Mouse (Mus musculus): ENCODE measurements around the gene AB124611. TPM values are rescaled to one million over a fixed set of nuclear protein-coding genes. Genes with fewer than 3 reads are reported as not detected.
"Not testable (repeated sequence)": the region's sequence is repeated elsewhere in the genome, so short reads cannot be mapped to it uniquely, and the experiment has no call there.

The AB124611 gene
- polyA plus RNA-seq (2014; fragmentation: Nextera tagmentation; extraction: Ambion mirVana): 2.4 and 2.9 TPM in 2 replicates

GRCm38 (mm10) chr9:21525937-21526633 is at the start of gene AB124611:
Gene AB124611 (plus strand): TSS chr9:21526176.
- peaks cover 0 to 4% of the 10 kb centered on the region in 2 experiments; a peak in 1 of 4 replicates for H3K4me1 ChIP-seq (ENCODE audit: control insufficient read depth in 2 of 2, insufficient read depth in 2 of 2, low read length in 2 of 2)
- H3K9ac ChIP-seq (ENCODE audit: low read length): 0 out of 2 replicates have a peak within 1 kb of the TSS, but pooled peaks have one; percentile 13
- H3K9me3 ChIP-seq (ENCODE audit: control insufficient read depth, low read length): no peaks in the 10 kb centered on the region
- WGBS: 48% methylated on average over 14 of the region's 14 CpGs
- H3K36me3 ChIP-seq (ENCODE audit: control insufficient read depth, insufficient read depth, low read length): no peaks in the 10 kb centered on the region
- no peak within 1 kb of the TSS for H3K4me3 ChIP-seq (ENCODE audit: control insufficient read depth in 1 of 2, insufficient read depth in 1 of 2, low read depth in 1 of 2, low read length in 2 of 2)
- H3K27me3 ChIP-seq (ENCODE audit: control insufficient read depth, insufficient read depth, low read length): no peaks in the 10 kb centered on the region
- no peak within 1 kb of the TSS for H3K27ac ChIP-seq (replicated peaks in 1 of 2; ENCODE audit: control insufficient read depth in 1 of 2, insufficient read depth in 1 of 2, low read depth in 2 of 2, low read length in 2 of 2)
- no peak within 1 kb of the TSS for H3K4me2 ChIP-seq (ENCODE audit: low read length)
- no peak for ATAC-seq (ENCODE audit: insufficient number of reproducible peaks, insufficient read depth, low FRiP score, low read depth)

GRCm38 (mm10) chr9:21477707-21478106 is 48.3 kb upstream of the AB124611 start:
- Histone ChIP-seq H3K9ac (ENCODE audit: low read length) (no peak overlapping the region), H3K4me1 (ENCODE audit: control insufficient read depth in 2 of 2, insufficient read depth in 2 of 2, low read length in 2 of 2) (no peaks in the 10 kb centered on the region), H3K36me3 (ENCODE audit: control insufficient read depth, insufficient read depth, low read length) (peaks cover 100% of the 10 kb centered on the region), H3K27me3 (ENCODE audit: control insufficient read depth, insufficient read depth, low read length) (no peaks in the 10 kb centered on the region), H3K27ac (replicated peaks in 1 of 2; ENCODE audit: control insufficient read depth in 1 of 2, insufficient read depth in 1 of 2, low read depth in 2 of 2, low read length in 2 of 2) (no peak overlapping the region), H3K9me3 (ENCODE audit: control insufficient read depth, low read length) (no peaks in the 10 kb centered on the region), H3K4me3 (ENCODE audit: control insufficient read depth in 1 of 2, insufficient read depth in 1 of 2, low read depth in 1 of 2, low read length in 2 of 2) (no peak overlapping the region), H3K4me2 (ENCODE audit: low read length) (no peak overlapping the region)
- WGBS: 97% methylated on average over 6 of the region's 6 CpGs
- no peak for ATAC-seq (ENCODE audit: insufficient number of reproducible peaks, insufficient read depth, low FRiP score, low read depth)

GRCm38 (mm10) chr9:21484065-21484464 is 41.9 kb upstream of the AB124611 start:
- Histone ChIP-seq H3K4me2 (ENCODE audit: low read length) (no peak overlapping the region), H3K4me1 (ENCODE audit: control insufficient read depth in 2 of 2, insufficient read depth in 2 of 2, low read length in 2 of 2) (no peaks in the 10 kb centered on the region), H3K27me3 (ENCODE audit: control insufficient read depth, insufficient read depth, low read length) (no peaks in the 10 kb centered on the region), H3K4me3 (ENCODE audit: control insufficient read depth in 1 of 2, insufficient read depth in 1 of 2, low read depth in 1 of 2, low read length in 2 of 2) (no peak overlapping the region), H3K36me3 (ENCODE audit: control insufficient read depth, insufficient read depth, low read length) (peaks cover 86% of the 10 kb centered on the region), H3K9ac (ENCODE audit: low read length) (no peak overlapping the region), H3K27ac (replicated peaks in 1 of 2; ENCODE audit: control insufficient read depth in 1 of 2, insufficient read depth in 1 of 2, low read depth in 2 of 2, low read length in 2 of 2) (no peak overlapping the region), H3K9me3 (ENCODE audit: control insufficient read depth, low read length) (no peaks in the 10 kb centered on the region)
- no peak for ATAC-seq (ENCODE audit: insufficient number of reproducible peaks, insufficient read depth, low FRiP score, low read depth)
- WGBS: 76% methylated on average over 4 of the region's 4 CpGs

- not testable (repeated sequence) for H3K9me3 ChIP-seq (ENCODE audit: control insufficient read depth, low read length); H3K4me3 ChIP-seq (ENCODE audit: control insufficient read depth in 1 of 2, insufficient read depth in 1 of 2, low read depth in 1 of 2, low read length in 2 of 2); H3K27ac ChIP-seq (replicated peaks in 1 of 2; ENCODE audit: control insufficient read depth in 1 of 2, insufficient read depth in 1 of 2, low read depth in 2 of 2, low read length in 2 of 2); H3K4me2 ChIP-seq (ENCODE audit: low read length); H3K9ac ChIP-seq (ENCODE audit: low read length); ATAC-seq (ENCODE audit: insufficient number of reproducible peaks, insufficient read depth, low FRiP score, low read depth); H3K4me1 ChIP-seq (ENCODE audit: control insufficient read depth in 2 of 2, insufficient read depth in 2 of 2, low read length in 2 of 2); H3K27me3 ChIP-seq (ENCODE audit: control insufficient read depth, insufficient read depth, low read length)
- WGBS: 91% methylated on average over 1 of the region's 2 CpGs
- peaks cover 77% of the 10 kb centered on the region for H3K36me3 ChIP-seq (ENCODE audit: control insufficient read depth, insufficient read depth, low read length)
These were observed 37.7 kb upstream of the AB124611 start for GRCm38 (mm10) chr9:21488246-21488645.

- H3K27ac ChIP-seq (replicated peaks in 1 of 2; ENCODE audit: control insufficient read depth in 1 of 2, insufficient read depth in 1 of 2, low read depth in 2 of 2, low read length in 2 of 2): no peak overlapping the region
- no peaks in the 10 kb centered on the region for H3K27me3 ChIP-seq (ENCODE audit: control insufficient read depth, insufficient read depth, low read length)
- H3K4me2 ChIP-seq (ENCODE audit: low read length): no peak overlapping the region
- H3K36me3 ChIP-seq (ENCODE audit: control insufficient read depth, insufficient read depth, low read length): peaks cover 71% of the 10 kb centered on the region
- H3K9me3 ChIP-seq (ENCODE audit: control insufficient read depth, low read length): no peaks in the 10 kb centered on the region
- ATAC-seq (ENCODE audit: insufficient number of reproducible peaks, insufficient read depth, low FRiP score, low read depth): no peak
- H3K4me3 ChIP-seq (ENCODE audit: control insufficient read depth in 1 of 2, insufficient read depth in 1 of 2, low read depth in 1 of 2, low read length in 2 of 2): no peak overlapping the region
- WGBS: 91% methylated on average over 9 of the region's 9 CpGs
- no peaks in the 10 kb centered on the region for H3K4me1 ChIP-seq (ENCODE audit: control insufficient read depth in 2 of 2, insufficient read depth in 2 of 2, low read length in 2 of 2)
- H3K9ac ChIP-seq (ENCODE audit: low read length): no peak overlapping the region
These were observed 35.3 kb upstream of the AB124611 start for GRCm38 (mm10) chr9:21490696-21491095.

GRCm38 (mm10) chr9:21493907-21494306 is 32.1 kb upstream of the AB124611 start:
- Histone ChIP-seq H3K27me3 (ENCODE audit: control insufficient read depth, insufficient read depth, low read length) (no peaks in the 10 kb centered on the region), H3K4me1 (ENCODE audit: control insufficient read depth in 2 of 2, insufficient read depth in 2 of 2, low read length in 2 of 2) (no peaks in the 10 kb centered on the region), H3K9me3 (ENCODE audit: control insufficient read depth, low read length) (no peaks in the 10 kb centered on the region), H3K27ac (replicated peaks in 1 of 2; ENCODE audit: control insufficient read depth in 1 of 2, insufficient read depth in 1 of 2, low read depth in 2 of 2, low read length in 2 of 2) (no peak overlapping the region), H3K4me2 (ENCODE audit: low read length) (no peak overlapping the region), H3K36me3 (ENCODE audit: control insufficient read depth, insufficient read depth, low read length) (peaks cover 72% of the 10 kb centered on the region), H3K9ac (ENCODE audit: low read length) (no peak overlapping the region), H3K4me3 (ENCODE audit: control insufficient read depth in 1 of 2, insufficient read depth in 1 of 2, low read depth in 1 of 2, low read length in 2 of 2) (no peak overlapping the region)
- no peak for ATAC-seq (ENCODE audit: insufficient number of reproducible peaks, insufficient read depth, low FRiP score, low read depth)
- 75% methylated on average over 2 of the region's 2 CpGs for WGBS

GRCm38 (mm10) chr9:21494726-21495125 is 31.2 kb upstream of the AB124611 start:
- Histone ChIP-seq H3K9me3 (ENCODE audit: control insufficient read depth, low read length) (no peaks in the 10 kb centered on the region), H3K9ac (ENCODE audit: low read length) (no peak overlapping the region), H3K4me2 (ENCODE audit: low read length) (no peak overlapping the region), H3K27ac (replicated peaks in 1 of 2; ENCODE audit: control insufficient read depth in 1 of 2, insufficient read depth in 1 of 2, low read depth in 2 of 2, low read length in 2 of 2) (no peak overlapping the region), H3K36me3 (ENCODE audit: control insufficient read depth, insufficient read depth, low read length) (peaks cover 76% of the 10 kb centered on the region), H3K4me1 (ENCODE audit: control insufficient read depth in 2 of 2, insufficient read depth in 2 of 2, low read length in 2 of 2) (no peaks in the 10 kb centered on the region), H3K4me3 (ENCODE audit: control insufficient read depth in 1 of 2, insufficient read depth in 1 of 2, low read depth in 1 of 2, low read length in 2 of 2) (no peak overlapping the region), H3K27me3 (ENCODE audit: control insufficient read depth, insufficient read depth, low read length) (no peaks in the 10 kb centered on the region)
- no peak; the same call in 1 of the 2 replicates for ATAC-seq (ENCODE audit: insufficient number of reproducible peaks, insufficient read depth, low FRiP score, low read depth)
- WGBS: 53% methylated on average over 9 of the region's 9 CpGs
